Mouse (Mus musculus) megakaryocyte, embryonic 14.5 days (primary cell): ENCODE results near the gene Gstm2.

ENCODE experiments used
- FLI1 ChIP-seq: IDR thresholded peaks from 2 replicates; pipeline ENCODE4 v1.6.1; 2012; ENCODE audit warnings: low read length, inconsistent platforms, mixed read lengths
- GATA1 ChIP-seq: IDR thresholded peaks from 3 replicates; pipeline ENCODE4 v1.6.1; 2012; ENCODE audit warnings: mixed read lengths, low read length, inconsistent platforms, borderline replicate concordance

DNA sequence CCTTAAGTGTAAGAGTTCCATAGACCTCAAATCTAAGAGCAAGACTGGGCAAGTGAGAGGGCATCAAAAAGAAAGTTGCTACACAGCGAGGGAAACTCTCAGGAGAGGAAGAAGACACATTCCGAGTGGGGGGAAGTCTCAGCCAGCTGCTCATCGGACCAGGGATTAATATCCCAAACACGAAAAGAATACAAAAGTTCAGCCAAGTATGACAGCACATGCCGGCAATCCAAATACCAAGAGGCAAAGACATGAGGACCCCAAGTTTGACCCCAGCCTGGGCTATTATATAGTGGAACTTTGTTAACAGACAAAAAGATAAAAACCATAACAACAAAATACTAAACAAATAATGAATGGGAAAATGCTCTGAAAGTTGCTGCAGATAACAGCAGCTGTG lies 46.9 kb upstream of the Gstm2 start:
- TF ChIP-seq GATA1: no peak
- TF ChIP-seq FLI1: no peak
